Mouse (Mus musculus) brain, embryonic 14.5 days (tissue): ENCODE results near the gene Tbc1d8.

Source experiments
- CTCF ChIP-seq: fragments of 200-500 bp; IDR thresholded peaks from 2 replicates; pipeline ENCODE4 v1.5.1; 2012; ENCODE audit warnings: inconsistent platforms, mild to moderate bottlenecking, moderate library complexity, borderline replicate concordance; ENCODE audit not compliant: insufficient read depth, insufficient read length; ENCODE audit errors: extremely low read depth
- POLR2A ChIP-seq: fragments of 200-500 bp; IDR thresholded peaks from 2 replicates; pipeline ENCODE4 v1.6.1; 2012; ENCODE audit warnings: mild to moderate bottlenecking, inconsistent platforms, borderline replicate concordance; ENCODE audit not compliant: poor library complexity, insufficient read depth, insufficient read length, severe bottlenecking; ENCODE audit errors: extremely low read depth

DNA sequence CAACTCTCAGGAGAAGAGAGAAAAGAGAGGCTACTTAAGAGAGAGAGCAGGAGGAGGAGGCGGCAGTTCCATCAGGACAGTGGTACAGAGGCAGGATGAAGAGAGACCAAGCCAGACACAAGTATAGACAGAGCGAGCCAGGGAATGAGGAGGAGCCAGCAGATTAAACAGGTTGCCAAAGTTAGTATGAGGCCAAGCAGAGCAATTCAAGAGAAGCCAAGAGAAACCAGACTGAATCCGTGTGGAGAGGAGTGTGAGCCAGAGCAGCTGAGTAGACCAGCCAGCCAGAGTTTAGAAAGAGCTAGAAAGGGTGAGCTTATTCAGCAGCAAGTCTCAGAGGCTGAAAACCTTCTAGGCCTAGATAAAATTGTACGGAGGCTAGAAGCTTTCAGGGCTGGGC, 91.1 kb downstream of the Tbc1d8 start:
- TF ChIP-seq POLR2A (no peak), CTCF (no peak)
